Comparison of ENCODE assay signal across 8 mouse cellular contexts in the genomic region with DNA sequence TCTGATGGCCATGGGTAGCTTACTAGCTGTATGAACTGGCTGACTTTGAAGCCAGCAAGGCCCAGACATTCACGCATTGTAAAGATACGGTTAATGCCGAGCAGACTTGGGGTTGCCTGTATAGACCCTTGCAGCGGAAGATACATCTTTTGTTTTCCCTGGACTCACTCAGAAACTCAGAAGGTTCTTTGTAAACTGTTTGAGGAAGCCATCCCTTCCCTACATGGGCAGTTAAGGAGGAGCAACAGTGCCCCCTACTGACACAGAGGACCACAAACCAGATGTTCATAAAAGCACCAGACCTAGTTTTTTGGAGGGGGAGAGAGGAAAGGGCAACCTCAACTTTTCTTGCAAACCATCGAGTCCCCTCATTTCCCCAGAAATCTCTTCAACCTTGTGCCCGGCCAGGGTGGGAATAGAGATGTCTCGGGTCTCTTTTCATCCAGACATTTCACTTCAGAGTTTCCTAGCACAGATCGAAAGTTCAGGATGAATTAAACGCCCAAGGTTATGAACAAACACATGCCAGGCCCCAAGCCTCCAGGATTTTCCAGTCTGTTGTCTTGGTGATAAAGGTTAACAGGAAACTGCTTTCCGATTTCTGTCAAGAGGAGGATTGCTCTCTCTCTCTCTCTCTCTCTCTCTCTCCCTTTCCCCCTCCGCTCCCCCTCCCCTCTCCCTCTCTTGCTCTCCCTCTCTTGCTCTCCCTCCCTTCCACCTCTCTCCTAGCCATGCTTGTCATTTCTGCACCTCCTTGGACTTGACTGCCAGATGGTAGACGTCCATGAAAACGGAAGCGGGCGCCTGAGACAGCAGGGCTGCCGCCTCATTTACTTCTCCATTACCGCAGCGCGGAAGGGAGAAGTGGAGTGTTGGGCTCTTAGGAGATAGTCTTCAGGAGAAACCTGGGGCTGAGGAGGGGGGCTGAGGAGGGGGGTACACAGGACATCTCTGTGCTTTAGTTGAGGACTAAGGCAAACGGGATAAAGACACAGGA.
DNase-seq lines count a peak whose midpoint lies in the region; ATAC-seq lines count a peak whose summit lies in the region.

No protein-coding gene starts in this region.

- H3K9ac ChIP-seq in forebrain, embryonic 16.5 days (replicated peaks; ENCODE audit: low read depth, low read length), result 0 out of 2 replicates have a peak overlapping the region, but pooled peaks have one; percentile 5
- H3K9ac ChIP-seq in neural tube, embryonic 15.5 days (replicated peaks), result 0 out of 2 replicates have a peak overlapping the region, but pooled peaks have one; percentile 14

- ATAC-seq in forebrain, embryonic 16.5 days, result peak; percentile 53
- ATAC-seq in neural tube, embryonic 15.5 days (ENCODE audit: low FRiP score), result peak; percentile 71

- H3K36me3 ChIP-seq in forebrain, embryonic 16.5 days (ENCODE audit: control insufficient read depth, insufficient read depth), result no peaks in the 10 kb centered on the region; the same call in 1 of the 2 replicates
- H3K36me3 ChIP-seq in neural tube, embryonic 15.5 days, result 0 out of 2 replicates have a peak, but pooled peaks cover 10% of the 10 kb centered on the region

- peaks cover 38% of the 10 kb centered on the region for H3K4me1 ChIP-seq in forebrain, embryonic 16.5 days (replicated peaks; ENCODE audit: control insufficient read depth, insufficient read depth, low read length)
- H3K4me1 ChIP-seq in neural tube, embryonic 15.5 days, result peaks cover 50% of the 10 kb centered on the region

- H3K4me3 ChIP-seq in forebrain, embryonic 16.5 days (replicated peaks; ENCODE audit: low read length), result no peak overlapping the region
- H3K4me3 ChIP-seq in neural tube, embryonic 15.5 days (replicated peaks), result no peak overlapping the region

- H3K27me3 ChIP-seq in forebrain, embryonic 16.5 days (replicated peaks; ENCODE audit: control insufficient read depth, insufficient read depth, low read length), result no peaks in the 10 kb centered on the region
- H3K27me3 ChIP-seq in neural tube, embryonic 15.5 days (replicated peaks), result no peaks in the 10 kb centered on the region

- no peaks in the 10 kb centered on the region for H3K9me3 ChIP-seq in forebrain, embryonic 16.5 days (ENCODE audit: control insufficient read depth, low read length)
- no peaks in the 10 kb centered on the region for H3K9me3 ChIP-seq in neural tube, embryonic 15.5 days (replicated peaks)

- 42% methylated on average over 20 of the region's 20 CpGs for WGBS in forebrain, embryonic 16.5 days
- WGBS in neural tube, embryonic 15.5 days, result 39% methylated on average over 20 of the region's 20 CpGs

- H3K27ac ChIP-seq in forebrain, embryonic 16.5 days (ENCODE audit: low read length), result peak overlapping the region; percentile 61
- H3K27ac ChIP-seq in neural tube, embryonic 15.5 days (replicated peaks), result peak overlapping the region; percentile 63

- intact Hi-C loops in heart, postnatal 25 days (cut with DNase I), result loop anchor here (1.0 to 5.0 kb wide), 4 partner anchors 55 to 675 kb away; no protein-coding TSS in a partner anchor

- DNase-seq in ES-CJ7 (ENCODE audit: low read depth, low spot score), result peak; percentile 84
- peak; percentile 56 for DNase-seq in c-Kit-positive CD71-positive TER-119-negative erythroid progenitor cells, embryonic 14.5 days (ENCODE audit: low read depth)
- DNase-seq in heart, postnatal 25 days (ENCODE audit: low spot score), result peak; percentile 48
- peak; percentile 88 for DNase-seq in layer of hippocampus, adult 11-12 months (ENCODE audit: low spot score)
- peak; percentile 71 to 78 for DNase-seq in lung, adult 18-20 months
- peak; percentile 56 for DNase-seq in thymus, postnatal 25 days

- no peak overlapping the region for H3K4me2 ChIP-seq in forebrain, embryonic 16.5 days (ENCODE audit: low read length)
- no peak overlapping the region for H3K4me2 ChIP-seq in neural tube, embryonic 15.5 days
